Mouse (Mus musculus) c-Kit-positive CD71-positive TER-119-positive erythroid progenitor cells, embryonic 14.5 days (primary cell): ENCODE data around the gene Vdac1.

Experiments used
- DNase-seq: peaks from one replicate; pipeline ENCODE4 v3.0.0-alpha.2; 2013; ENCODE audit warnings: low spot score

Vdac1 gene

GRCm38 (mm10) chr11:52360471-52361277 is at the start of gene Vdac1:
Vdac1 (plus strand) TSS chr11:52360860.
- peak; percentile 72 for DNase-seq

- DNase-seq: no peak
Measured at GRCm38 (mm10) chr11:52314102-52314793, 46.4 kb upstream of the Vdac1 start.

- no peak for DNase-seq
Measured at GRCm38 (mm10) chr11:52318445-52318844, 42.2 kb upstream of the Vdac1 start.

- DNase-seq: no peak
Measured at GRCm38 (mm10) chr11:52319664-52320063, 41.0 kb upstream of the Vdac1 start.

GRCm38 (mm10) chr11:52320529-52320928 is 40.1 kb upstream of the Vdac1 start:
- DNase-seq: no peak

GRCm38 (mm10) chr11:52321540-52321939 is 39.1 kb upstream of the Vdac1 start:
- DNase-seq: no peak

- no peak for DNase-seq
Measured at GRCm38 (mm10) chr11:52324442-52325367, 36.0 kb upstream of the Vdac1 start.

GRCm38 (mm10) chr11:52327313-52327712 is 33.3 kb upstream of the Vdac1 start:
- DNase-seq: no peak

GRCm38 (mm10) chr11:52332421-52333118 is 28.1 kb upstream of the Vdac1 start:
- DNase-seq: no peak

GRCm38 (mm10) chr11:52333616-52334015 is 27.0 kb upstream of the Vdac1 start:
- DNase-seq: no peak

GRCm38 (mm10) chr11:52335263-52335662 is 25.4 kb upstream of the Vdac1 start:
- no peak for DNase-seq

GRCm38 (mm10) chr11:52335924-52336323 is 24.7 kb upstream of the Vdac1 start:
- no peak for DNase-seq

- no peak for DNase-seq
Measured at GRCm38 (mm10) chr11:52337651-52338295, 22.9 kb upstream of the Vdac1 start.

- DNase-seq: no peak
Measured at GRCm38 (mm10) chr11:52338351-52338750, 22.3 kb upstream of the Vdac1 start.

- no peak for DNase-seq
Measured at GRCm38 (mm10) chr11:52339098-52339497, 21.6 kb upstream of the Vdac1 start.

- DNase-seq: no peak
Measured at GRCm38 (mm10) chr11:52339512-52339911, 21.1 kb upstream of the Vdac1 start.

- no peak for DNase-seq
Measured at GRCm38 (mm10) chr11:52340123-52340864, 20.4 kb upstream of the Vdac1 start.

- no peak for DNase-seq
Measured at GRCm38 (mm10) chr11:52341001-52341400, 19.7 kb upstream of the Vdac1 start.

GRCm38 (mm10) chr11:52341476-52341875 is 19.2 kb upstream of the Vdac1 start:
- no peak for DNase-seq

GRCm38 (mm10) chr11:52342296-52342695 is 18.4 kb upstream of the Vdac1 start:
- no peak for DNase-seq
